Mouse (Mus musculus) gastrocnemius, adult 8-10 months (tissue): Measurements from ENCODE around the gene Rnf186. TPM values are rescaled to one million over a fixed set of nuclear protein-coding genes. Genes with fewer than 3 reads are reported as not detected.

ENCODE experiments used
- DNase-seq, 2 experiments: peaks; one replicate each; pipeline ENCODE4 v3.0.0; 2022; ENCODE audit warnings: low spot score in 2 of 2
- total RNA-seq, 4 experiments: library from RNA; stranded (reverse); gene quantifications; 2 replicates each; pipeline ENCODE4 v1.2.4; 2022

The Rnf186 gene
- total RNA-seq = not detected

DNA sequence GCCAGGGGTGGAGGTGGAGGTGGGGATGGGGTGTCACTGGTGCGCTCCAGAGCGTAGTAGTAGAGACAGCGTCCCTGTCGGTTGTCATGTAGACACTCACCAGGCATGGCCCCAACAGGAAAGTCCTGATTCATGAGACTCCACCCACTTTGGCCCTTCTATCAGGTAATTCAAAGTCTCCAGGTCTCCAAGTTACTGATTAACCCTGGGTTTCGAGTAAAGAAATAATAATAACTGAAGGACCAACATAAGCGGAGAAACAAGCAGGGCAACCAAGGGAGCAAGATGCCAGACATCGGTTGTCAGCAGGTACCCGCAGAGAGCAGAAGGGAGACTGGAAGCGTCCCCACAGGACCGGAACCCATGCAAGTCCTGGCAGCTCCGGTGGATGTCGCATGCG lies at the start of gene Rnf186:
Gene Rnf186 (plus strand): TSS at position 247 of the 400 bp plus-strand sequence.
- DNase-seq = no peak

DNA sequence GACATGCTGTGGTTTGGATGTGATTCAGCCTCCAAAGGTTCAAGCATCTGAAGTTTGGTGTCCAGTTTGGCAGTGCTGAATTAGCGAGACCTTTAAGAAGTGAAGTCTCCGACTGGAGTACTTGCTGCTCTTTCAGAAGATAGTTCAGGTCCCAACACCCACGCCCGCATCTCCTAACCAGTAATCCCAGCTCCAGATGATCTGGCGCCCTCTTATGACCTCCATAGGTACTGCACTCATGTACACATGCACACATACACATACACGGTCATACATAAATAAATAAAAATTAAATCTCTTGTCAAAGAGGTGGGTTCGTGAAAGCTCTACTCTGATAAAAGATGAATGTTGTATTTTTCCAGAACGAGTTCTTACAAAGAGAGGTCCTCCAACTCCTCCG lies 49.6 kb upstream of the Rnf186 start:
- DNase-seq = no peak

- no peak for DNase-seq
Observed at GRCm38 (mm10) chr4:138921254-138922130, 45.4 kb upstream of the Rnf186 start.

DNA sequence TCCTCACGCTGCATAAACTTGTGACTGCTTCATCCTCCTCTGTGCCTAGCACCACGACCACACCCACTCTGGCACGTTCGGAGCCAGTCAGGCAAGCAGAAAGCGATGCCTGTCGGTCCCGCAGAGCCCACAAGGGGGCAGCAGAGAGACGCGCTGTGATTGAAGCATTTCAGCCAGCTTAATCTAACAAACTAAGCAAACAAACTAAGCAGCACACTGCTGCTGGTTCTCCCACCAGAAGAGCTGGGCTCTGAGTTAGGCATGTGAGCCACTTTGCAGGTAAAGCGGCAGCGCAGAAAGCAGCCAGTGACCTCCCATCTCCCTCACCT lies 44.8 kb upstream of the Rnf186 start:
- DNase-seq = peak; percentile 94 to 98

- no peak for DNase-seq
Observed at GRCm38 (mm10) chr4:138925561-138925960, 41.4 kb upstream of the Rnf186 start.

DNA sequence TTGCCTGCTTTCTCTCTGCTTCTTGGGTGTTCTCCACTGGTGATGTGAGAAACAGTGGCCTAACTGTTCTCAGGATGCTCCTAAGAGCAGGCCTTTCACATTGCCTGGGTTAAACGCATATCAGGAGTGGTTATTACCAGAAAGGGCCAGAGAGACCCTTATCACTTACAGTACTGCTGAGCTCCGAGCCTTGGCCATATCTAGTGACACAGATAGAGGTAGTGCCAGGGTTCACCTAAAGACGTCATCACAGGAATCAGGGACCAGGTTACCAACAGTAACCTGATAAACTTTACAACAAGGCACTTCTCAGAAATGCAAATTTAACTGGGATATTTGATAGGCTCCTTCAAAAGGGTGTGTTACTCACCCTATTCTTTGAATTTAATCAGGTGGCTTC lies 33.0 kb upstream of the Rnf186 start:
- no peak for DNase-seq

DNA sequence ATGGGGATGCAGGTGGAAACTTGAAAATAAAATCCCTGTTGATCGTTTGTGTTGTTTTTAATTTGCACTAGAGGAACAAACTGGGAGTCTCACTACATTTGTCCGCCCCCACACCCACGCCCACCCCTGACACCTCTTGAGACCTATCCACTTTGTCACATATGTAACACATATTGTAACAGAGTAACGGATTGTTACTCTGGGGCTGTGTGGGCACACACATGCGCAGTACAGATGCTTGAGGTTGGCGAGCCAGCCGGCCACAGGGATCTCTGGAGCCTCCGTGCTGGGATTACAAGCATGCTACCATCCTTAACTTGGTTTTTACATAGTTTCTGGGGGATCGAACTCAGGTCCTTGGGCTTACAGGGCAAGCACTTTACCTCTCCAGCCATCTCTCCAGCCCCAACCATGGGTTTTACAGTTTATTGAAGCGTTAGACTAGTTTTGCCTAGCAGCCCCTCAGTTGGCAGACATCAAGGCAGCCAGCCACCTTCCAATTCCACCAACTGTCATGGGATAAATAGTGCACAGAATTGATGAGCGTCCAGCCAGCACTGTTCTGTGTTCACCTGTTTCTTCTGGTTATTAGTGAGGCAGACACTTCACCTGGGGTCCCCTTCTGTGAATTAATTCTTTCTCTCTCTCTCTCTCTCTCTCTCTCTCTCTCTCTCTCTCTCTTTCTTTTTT lies 32.3 kb upstream of the Rnf186 start:
- no peak for DNase-seq

- DNase-seq = no peak
Observed at GRCm38 (mm10) chr4:138938495-138939269, 28.2 kb upstream of the Rnf186 start.

DNA sequence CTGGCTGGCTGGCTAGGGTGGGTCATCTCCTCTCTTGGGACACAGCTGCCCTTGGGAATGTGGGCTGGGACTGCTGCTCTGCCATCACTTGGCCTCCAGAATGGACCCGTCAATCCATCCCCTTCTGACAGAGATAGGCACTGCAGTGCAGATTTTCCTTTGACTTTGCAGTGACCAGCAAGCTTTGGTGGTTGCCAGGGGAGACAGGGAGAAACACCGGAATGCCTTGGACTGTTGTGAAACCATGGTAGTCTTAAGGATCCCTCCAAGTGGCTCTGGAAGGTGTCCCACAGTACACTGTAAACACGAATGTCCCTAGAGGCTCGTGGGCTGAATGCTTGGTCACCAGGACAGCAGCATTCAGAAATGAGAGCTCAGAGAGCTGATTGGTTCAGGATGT lies 27.4 kb upstream of the Rnf186 start:
- no peak for DNase-seq

GRCm38 (mm10) chr4:138941401-138941800 lies 25.5 kb upstream of the Rnf186 start:
- DNase-seq = no peak

- DNase-seq = no peak
Observed at GRCm38 (mm10) chr4:138941966-138942365, 24.9 kb upstream of the Rnf186 start.

DNA sequence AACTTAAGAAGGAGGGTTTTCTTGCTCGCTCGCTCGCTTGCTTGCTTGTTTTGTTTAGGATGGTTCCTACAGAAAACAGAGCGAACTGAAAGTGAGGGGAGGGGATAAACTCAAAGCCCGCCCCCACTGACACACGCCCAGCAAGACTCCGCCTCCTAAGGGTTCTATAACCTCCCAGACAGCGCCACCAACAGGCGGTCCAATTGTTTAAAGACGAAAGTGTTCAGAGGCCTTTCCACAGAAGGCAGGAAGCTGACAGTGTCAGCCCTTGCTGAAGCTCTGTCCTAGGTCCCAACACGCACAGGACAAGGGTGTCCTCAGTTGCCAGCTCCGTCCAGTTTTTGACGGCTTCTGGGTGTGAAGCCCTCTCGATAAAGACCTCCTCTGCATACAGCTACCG lies 23.2 kb upstream of the Rnf186 start:
- peak; percentile 67 to 70 for DNase-seq

DNA sequence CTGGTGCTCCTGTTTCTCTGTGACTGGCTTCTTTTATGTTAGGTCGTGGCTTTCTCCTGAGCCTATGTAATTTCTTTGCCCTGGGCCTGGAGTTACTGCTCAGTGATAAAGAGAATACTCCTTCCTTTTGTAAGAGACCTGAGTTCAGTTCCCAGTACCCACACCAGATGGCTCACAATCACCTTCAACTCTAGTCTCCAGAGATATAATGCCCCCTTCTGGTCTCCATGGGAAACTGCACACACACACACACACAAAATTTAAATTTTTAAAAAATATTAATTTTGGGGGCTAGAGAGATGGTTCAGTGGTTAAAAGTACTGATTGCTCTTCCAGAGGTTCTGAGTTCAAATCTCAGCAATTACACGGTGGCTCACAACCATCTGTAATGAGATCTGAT lies 18.7 kb upstream of the Rnf186 start:
- no peak for DNase-seq

GRCm38 (mm10) chr4:138958612-138959011 lies 8.3 kb upstream of the Rnf186 start:
- DNase-seq = no peak

GRCm38 (mm10) chr4:138959120-138959519 lies 7.8 kb upstream of the Rnf186 start:
- DNase-seq = no peak

- DNase-seq = no peak
Observed at GRCm38 (mm10) chr4:138959926-138960325, 7.0 kb upstream of the Rnf186 start.

GRCm38 (mm10) chr4:138962719-138963118 lies 4.2 kb upstream of the Rnf186 start:
- no peak for DNase-seq

DNA sequence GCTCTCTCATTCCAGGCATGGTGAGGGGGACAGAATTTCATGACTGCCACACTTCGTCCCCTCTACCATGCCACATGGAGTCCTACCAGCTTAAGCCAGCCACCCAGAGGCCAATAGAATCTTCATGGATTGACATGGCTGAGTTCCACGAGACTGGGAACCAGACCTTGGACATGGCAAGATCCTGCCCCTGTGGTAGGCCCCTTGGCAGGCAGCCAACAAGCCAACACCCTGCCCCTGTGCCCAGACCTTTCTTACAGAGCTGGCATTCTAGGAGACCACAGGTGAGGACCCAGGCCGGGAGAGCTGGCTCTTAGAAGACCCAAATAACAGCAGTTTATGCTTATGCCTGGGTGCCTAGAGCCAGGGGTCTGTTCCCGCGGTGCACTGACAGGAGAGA lies 1.0 kb upstream of the Rnf186 start:
- no peak for DNase-seq

DNA sequence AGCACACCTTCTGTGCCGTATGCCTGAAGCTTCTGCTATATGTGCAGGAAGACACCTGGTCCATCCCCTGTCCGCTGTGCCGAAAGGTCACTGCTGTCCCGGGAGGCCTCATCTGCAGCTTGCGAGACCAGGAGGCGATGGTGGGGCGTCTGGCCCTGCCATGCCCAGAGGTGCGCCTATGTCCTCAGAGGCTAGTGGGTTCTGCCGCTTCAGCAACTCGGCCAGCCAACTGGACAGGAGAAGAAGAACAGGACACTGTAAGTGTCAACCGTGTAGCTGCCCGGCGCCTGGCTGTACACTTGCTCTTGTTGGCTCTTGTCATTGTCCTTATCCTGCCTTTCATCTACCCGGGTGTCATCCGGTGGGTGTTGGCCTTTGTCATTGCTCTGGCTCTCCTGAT lies 573 bp downstream of the Rnf186 start:
- no peak for DNase-seq

DNA sequence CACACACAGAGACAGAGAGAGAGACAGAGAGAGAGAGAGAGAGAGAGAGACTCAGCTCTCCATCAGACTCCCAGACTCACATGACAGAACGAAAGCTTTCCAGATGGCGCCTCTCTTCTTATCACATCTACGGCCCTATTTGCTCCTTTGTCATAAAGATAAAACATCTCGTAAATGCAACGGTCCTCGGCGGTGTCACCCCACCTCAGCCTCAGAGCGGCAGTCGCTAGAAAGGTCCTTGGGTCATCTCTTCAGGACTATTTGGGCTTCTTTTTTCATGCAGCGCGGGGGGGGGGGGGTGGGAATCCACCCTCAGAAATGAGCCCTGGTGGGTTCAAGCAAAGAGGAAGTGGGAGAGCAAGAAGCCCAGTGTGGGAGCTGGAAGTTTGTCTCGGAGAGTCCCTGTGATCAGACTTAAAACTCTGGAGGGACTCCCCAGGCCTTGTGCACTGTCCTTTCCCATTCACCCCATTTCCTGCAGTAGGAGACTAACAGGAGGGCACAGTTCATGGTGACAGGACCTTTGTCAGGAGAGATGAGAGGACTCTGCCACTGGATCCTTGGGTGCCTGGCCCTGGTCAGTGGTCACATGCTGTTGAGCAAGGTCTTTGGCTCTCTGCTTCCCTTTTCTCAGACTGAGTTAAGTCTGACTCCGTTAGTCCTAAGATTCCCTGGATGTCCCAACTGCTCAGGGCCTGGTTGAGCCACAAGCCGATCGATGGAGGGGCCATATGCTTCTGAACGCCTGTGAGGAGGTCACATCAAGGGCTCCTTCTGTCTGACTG lies 2.1 kb downstream of the Rnf186 start:
- DNase-seq = no peak

GRCm38 (mm10) chr4:138969736-138970135 lies 2.8 kb downstream of the Rnf186 start:
- DNase-seq = no peak
